Mouse (Mus musculus) limb, embryonic 13.5 days (tissue): ENCODE results near the gene Serping1. TPM values are rescaled to one million over a fixed set of nuclear protein-coding genes. Genes with fewer than 3 reads are reported as not detected.
"Not testable (repeated sequence)": the region's sequence is repeated elsewhere in the genome, so short reads cannot be mapped to it uniquely, and the experiment has no call there.

Experiments
- ATAC-seq: fragments of 200-750 bp; cut with Nextera tagmentation; 2 replicates; pipeline ENCODE4 v1.8.0; 2017; ENCODE audit warnings: low read depth, moderate number of reproducible peaks, moderate TSS enrichment; ENCODE audit not compliant: low FRiP score
- H3K27ac ChIP-seq: fragments of 300-500 bp; sonication (generic); 2 replicates; pipeline ENCODE4 v1.5.1; 2015; ENCODE audit warnings: inconsistent platforms, mild to moderate bottlenecking, moderate library complexity
- H3K27me3 ChIP-seq: fragments of 300-500 bp; sonication (generic); 2 replicates; pipeline ENCODE4 v1.6.1; 2015; ENCODE audit warnings: mild to moderate bottlenecking, inconsistent platforms
- H3K36me3 ChIP-seq: fragments of 300-500 bp; sonication (generic); 2 replicates; pipeline ENCODE4 v1.6.1; 2015; ENCODE audit warnings: inconsistent platforms, mild to moderate bottlenecking, moderate library complexity
- H3K4me1 ChIP-seq: fragments of 300-500 bp; sonication (generic); 2 replicates; pipeline ENCODE4 v1.6.1; 2015; ENCODE audit warnings: inconsistent platforms
- H3K4me2 ChIP-seq: fragments of 300-500 bp; sonication (generic); replicated peaks from 2 replicates; pipeline ENCODE4 v1.6.1; 2015; ENCODE audit warnings: inconsistent platforms, mild to moderate bottlenecking, moderate library complexity
- H3K4me3 ChIP-seq: fragments of 300-500 bp; sonication (generic); 2 replicates; pipeline ENCODE4 v1.5.1; 2015; ENCODE audit warnings: moderate library complexity, mild to moderate bottlenecking, inconsistent platforms
- H3K9ac ChIP-seq: fragments of 300-500 bp; sonication (generic); 2 replicates; pipeline ENCODE4 v1.6.1; 2015; ENCODE audit warnings: mild to moderate bottlenecking, inconsistent platforms
- H3K9me3 ChIP-seq: fragments of 300-500 bp; sonication (generic); 2 replicates; pipeline ENCODE4 v1.6.1; 2016; ENCODE audit warnings: inconsistent platforms
- WGBS: fragments of 180-500 bp; shearing (Covaris S2); methylation state at CpG from one replicate; pipeline ENCODE4 v1.1.7; 2015; 5-methylcytosine and 5-hydroxymethylcytosine counted together
- polyA plus RNA-seq: library from polyadenylated mRNA; unstranded; fragments of >200 nt; fragmentation: Nextera tagmentation; extraction: Ambion mirVana; gene quantifications from 2 replicates; pipeline ENCODE4 v1.2.1, GENCODE M21; 2015

Gene Serping1
- polyA plus RNA-seq: 25.4 and 30.1 TPM in 2 replicates

DNA sequence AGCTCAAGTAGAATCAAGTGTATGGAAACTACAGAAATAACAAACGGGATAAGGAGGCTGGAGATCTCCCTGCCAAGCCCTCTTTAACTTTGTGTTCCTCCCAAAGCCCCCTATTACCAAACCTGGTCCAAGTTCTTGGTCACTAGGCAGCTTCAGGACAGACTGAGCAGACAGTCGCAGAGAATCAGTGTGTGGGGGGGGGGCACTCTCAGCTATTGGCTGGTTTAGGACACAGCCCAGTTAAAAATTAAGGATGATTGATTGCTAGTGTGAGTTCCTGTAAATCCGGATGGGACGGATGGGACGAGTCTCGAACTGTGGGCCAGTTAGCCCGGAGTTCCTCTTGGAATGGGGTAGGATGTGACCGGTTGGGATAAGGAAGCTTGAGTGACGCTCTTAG, at the start of gene Serping1:
Gene Serping1, minus strand, starts transcription at position 204 of the 400 bp plus-strand sequence.
- H3K9me3 ChIP-seq: no peaks in the 10 kb centered on the region
- H3K9ac ChIP-seq: peak within 1 kb of the TSS; percentile 66
- H3K4me1 ChIP-seq: peaks cover 9% of the 10 kb centered on the region
- peak within 1 kb of the TSS; percentile 40 for H3K4me3 ChIP-seq
- WGBS: 72% methylated on average over 9 of the region's 9 CpGs
- H3K27me3 ChIP-seq: no peaks in the 10 kb centered on the region
- peak within 1 kb of the TSS; percentile 70 for H3K4me2 ChIP-seq
- ATAC-seq: 0 out of 2 replicates have a peak, but pooled peaks have one; percentile 54
- H3K36me3 ChIP-seq: no peaks in the 10 kb centered on the region
- H3K27ac ChIP-seq: 0 out of 2 replicates have a peak within 1 kb of the TSS, but pooled peaks have one; percentile 22

- WGBS: 31% methylated on average over 2 of the region's 2 CpGs
- no peak overlapping the region for H3K27ac ChIP-seq
- no peaks in the 10 kb centered on the region for H3K9me3 ChIP-seq
- H3K4me1 ChIP-seq: peaks cover 9% of the 10 kb centered on the region
- H3K9ac ChIP-seq: no peak overlapping the region
- no peak overlapping the region for H3K4me2 ChIP-seq
- peaks cover 15% of the 10 kb centered on the region; the same call in 1 of the 2 replicates for H3K27me3 ChIP-seq
- H3K36me3 ChIP-seq: no peaks in the 10 kb centered on the region
- ATAC-seq: no peak
- H3K4me3 ChIP-seq: no peak overlapping the region
Measured at GRCm38 (mm10) chr2:84823237-84823636, 48.0 kb upstream of the Serping1 start.

DNA sequence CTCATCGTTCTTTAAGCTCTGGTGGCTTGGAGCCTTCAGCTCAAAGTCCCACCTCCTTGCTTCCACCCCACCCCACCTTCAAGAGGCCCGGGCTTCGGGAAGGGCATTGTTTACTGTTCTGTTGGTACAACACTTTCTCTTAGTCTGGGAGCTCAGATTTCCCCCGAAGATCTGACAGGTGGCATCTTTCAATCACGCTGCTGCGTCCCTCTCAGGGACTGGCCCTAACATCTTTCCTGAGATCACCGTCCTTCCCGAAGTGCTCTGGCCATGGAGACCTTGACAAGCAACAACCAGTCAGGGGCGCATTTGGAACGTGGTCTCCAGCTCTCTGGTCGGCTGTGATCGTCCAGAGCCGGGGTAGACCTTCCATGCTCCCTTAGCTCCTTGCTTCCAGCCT, 47.3 kb upstream of the Serping1 start, which contains the start of gene Smtnl1:
Gene Smtnl1, minus strand, starts transcription at position 101 of the 400 bp plus-strand sequence.
- Histone ChIP-seq H3K9me3 (no peaks in the 10 kb centered on the region), H3K4me3 (no peak within 1 kb of the TSS), H3K27ac (no peak within 1 kb of the TSS), H3K27me3 (peaks cover 15% of the 10 kb centered on the region; the same call in 1 of the 2 replicates), H3K9ac (no peak within 1 kb of the TSS), H3K4me1 (peaks cover 3% of the 10 kb centered on the region), H3K36me3 (no peaks in the 10 kb centered on the region), H3K4me2 (no peak within 1 kb of the TSS)
- WGBS: 59% methylated on average over 13 of the region's 13 CpGs
- ATAC-seq: no peak

DNA sequence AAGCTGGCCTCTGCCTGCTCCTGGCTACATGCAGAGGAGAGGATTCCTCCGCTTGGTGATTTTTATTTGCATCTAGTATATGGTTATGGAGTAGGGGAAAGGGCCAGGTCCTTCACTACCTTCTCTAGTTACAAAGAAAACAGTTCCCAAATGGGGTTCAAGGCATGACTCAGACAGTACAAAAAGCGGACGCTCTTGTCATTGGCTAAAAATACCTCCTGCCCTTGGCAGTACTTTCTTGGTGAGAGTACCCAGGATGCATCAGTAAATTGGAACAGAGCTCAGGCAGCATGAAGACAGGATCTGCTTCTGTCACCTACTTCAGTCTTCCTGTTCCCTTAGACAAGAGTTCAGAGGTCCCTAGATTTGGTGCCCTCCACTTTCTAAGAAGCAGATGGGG, 44.6 kb upstream of the Serping1 start:
- ATAC-seq: no peak
- H3K4me1 ChIP-seq: no peaks in the 10 kb centered on the region
- H3K36me3 ChIP-seq: no peaks in the 10 kb centered on the region
- H3K27ac ChIP-seq: no peak overlapping the region
- no peak overlapping the region for H3K4me3 ChIP-seq
- no peak overlapping the region for H3K4me2 ChIP-seq
- H3K9me3 ChIP-seq: no peaks in the 10 kb centered on the region
- H3K27me3 ChIP-seq: peaks cover 15% of the 10 kb centered on the region; the same call in 1 of the 2 replicates
- no peak overlapping the region for H3K9ac ChIP-seq
- WGBS: 65% methylated on average over 3 of the region's 3 CpGs

DNA sequence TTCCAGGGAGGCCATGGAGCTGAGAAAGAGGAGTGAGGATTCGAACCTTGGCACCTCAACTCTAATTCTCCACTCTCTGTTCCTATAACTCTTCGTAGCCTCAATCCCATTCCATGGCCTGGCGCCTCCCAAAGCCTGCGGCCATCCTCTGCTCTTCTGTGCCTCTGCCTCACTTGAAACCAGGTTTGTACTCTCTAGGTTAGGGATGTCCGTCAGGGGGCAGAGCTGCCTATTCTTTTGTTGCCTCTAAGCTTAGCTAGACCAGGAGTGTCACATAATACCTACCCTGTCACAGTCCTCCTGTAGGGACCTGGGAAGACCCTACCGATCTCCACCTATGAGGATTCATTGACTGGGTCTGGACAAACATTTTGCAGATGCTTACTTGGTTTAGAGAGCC, 37.4 kb upstream of the Serping1 start:
- no peak for ATAC-seq
- H3K4me1 ChIP-seq: peaks cover 6% of the 10 kb centered on the region; the same call in 1 of the 2 replicates
- no peaks in the 10 kb centered on the region for H3K9me3 ChIP-seq
- no peaks in the 10 kb centered on the region for H3K27me3 ChIP-seq
- H3K36me3 ChIP-seq: no peaks in the 10 kb centered on the region
- no peak overlapping the region for H3K4me3 ChIP-seq
- H3K4me2 ChIP-seq: no peak overlapping the region
- 72% methylated on average over 6 of the region's 6 CpGs for WGBS
- no peak overlapping the region for H3K27ac ChIP-seq
- H3K9ac ChIP-seq: no peak overlapping the region

DNA sequence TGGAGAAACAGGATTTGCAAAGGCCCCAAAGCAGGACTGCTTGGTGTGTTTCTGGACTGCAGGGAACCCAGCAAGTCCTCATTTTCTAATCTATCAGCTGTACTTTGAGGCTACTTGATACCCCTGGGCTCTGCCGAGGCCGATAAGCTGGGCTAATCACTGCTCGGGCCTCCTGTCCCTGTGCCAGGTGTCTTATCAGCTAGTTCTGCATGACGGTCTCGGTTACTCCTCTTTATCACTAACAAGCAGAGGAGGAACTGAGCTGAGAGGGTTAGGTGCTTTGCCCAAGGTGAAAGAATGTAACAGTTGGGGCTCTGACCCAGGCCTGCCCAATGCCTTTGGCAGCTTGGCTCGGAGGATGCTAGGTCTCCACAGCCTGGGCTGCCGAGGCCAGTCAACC, 36.6 kb upstream of the Serping1 start:
- Histone ChIP-seq H3K27me3 (no peaks in the 10 kb centered on the region), H3K4me2 (no peak overlapping the region), H3K9me3 (no peaks in the 10 kb centered on the region), H3K4me1 (peaks cover 6% of the 10 kb centered on the region; the same call in 1 of the 2 replicates), H3K36me3 (no peaks in the 10 kb centered on the region), H3K4me3 (no peak overlapping the region), H3K9ac (no peak overlapping the region), H3K27ac (no peak overlapping the region)
- no peak for ATAC-seq
- WGBS: 90% methylated on average over 7 of the region's 7 CpGs

DNA sequence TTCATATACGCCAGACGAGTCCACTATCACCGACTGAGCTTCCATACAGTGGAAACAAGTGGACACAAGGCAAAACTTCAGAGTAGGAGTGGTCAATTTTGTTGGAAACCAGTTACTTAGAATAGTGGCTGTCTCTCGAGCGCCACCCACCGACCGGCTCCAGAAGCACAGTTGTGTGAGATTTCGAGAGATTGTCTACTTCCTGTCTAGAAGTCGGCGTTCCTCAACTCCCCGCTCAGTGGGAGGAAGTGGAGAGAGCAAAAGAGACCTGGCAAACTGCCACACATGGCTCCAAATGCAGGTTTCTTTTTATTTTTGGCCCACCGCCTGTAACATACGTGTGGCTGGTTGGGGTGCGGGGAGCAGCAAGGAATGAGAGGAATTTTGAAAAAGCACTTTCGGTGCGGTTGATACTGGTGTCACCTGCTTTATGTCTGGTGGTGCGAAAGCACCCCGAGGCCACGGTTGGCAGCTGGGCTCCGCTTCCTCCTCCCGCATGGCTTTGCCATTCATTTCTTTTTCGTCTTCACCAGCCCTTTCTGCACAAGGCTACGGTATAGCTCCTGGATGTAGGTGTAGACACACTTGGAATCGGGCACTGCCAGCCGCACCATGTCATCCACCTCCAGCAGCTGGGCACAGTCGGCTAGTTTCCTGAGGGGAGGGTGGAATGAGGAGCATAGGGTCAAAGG, 35.8 kb upstream of the Serping1 start:
- Histone ChIP-seq H3K4me2 (peak overlapping the region; percentile 60), H3K27me3 (no peaks in the 10 kb centered on the region), H3K4me1 (peaks cover 6% of the 10 kb centered on the region; the same call in 1 of the 2 replicates), H3K9ac (peak overlapping the region; percentile 48; the same call in 1 of the 2 replicates), H3K27ac (peak overlapping the region; percentile 33; the same call in 1 of the 2 replicates), H3K4me3 (peak overlapping the region; percentile 26), H3K9me3 (no peaks in the 10 kb centered on the region), H3K36me3 (no peaks in the 10 kb centered on the region)
- peak; percentile 87 for ATAC-seq
- WGBS: 30% methylated on average over 26 of the region's 26 CpGs

- no peaks in the 10 kb centered on the region for H3K27me3 ChIP-seq
- ATAC-seq: peak; percentile 37; the same call in 1 of the 2 replicates
- H3K36me3 ChIP-seq: no peaks in the 10 kb centered on the region
- H3K4me1 ChIP-seq: peaks cover 6% of the 10 kb centered on the region; the same call in 1 of the 2 replicates
- no peak overlapping the region for H3K27ac ChIP-seq
- no peak overlapping the region for H3K9ac ChIP-seq
- H3K4me3 ChIP-seq: no peak overlapping the region
- no peaks in the 10 kb centered on the region for H3K9me3 ChIP-seq
- H3K4me2 ChIP-seq: peak overlapping the region; percentile 60
- 78% methylated on average over 6 of the region's 6 CpGs for WGBS
Measured at GRCm38 (mm10) chr2:84810526-84810885, 35.3 kb upstream of the Serping1 start.

DNA sequence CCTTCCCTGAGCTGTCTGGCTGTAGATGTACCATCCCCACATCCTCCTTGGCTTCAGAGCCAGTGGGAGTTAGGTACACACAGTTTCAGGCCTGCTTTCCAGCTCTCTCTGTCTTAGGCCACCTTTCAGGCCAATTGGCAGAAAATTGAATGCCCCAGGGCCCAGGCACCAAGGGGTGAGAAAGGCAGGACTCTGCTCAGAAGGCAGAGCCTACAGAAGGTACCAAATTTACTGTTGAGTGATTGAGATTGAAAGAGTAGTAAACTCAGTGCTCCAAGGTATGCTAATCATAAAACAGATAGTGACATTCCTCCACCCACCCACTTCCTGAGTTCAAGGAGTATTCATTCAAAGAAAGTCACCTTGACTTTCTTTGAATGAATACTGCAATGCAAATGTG, 34.1 kb upstream of the Serping1 start:
- Histone ChIP-seq H3K4me1 (peaks cover 6% of the 10 kb centered on the region; the same call in 1 of the 2 replicates), H3K4me3 (no peak overlapping the region), H3K9ac (no peak overlapping the region), H3K9me3 (no peaks in the 10 kb centered on the region), H3K27ac (no peak overlapping the region), H3K27me3 (no peaks in the 10 kb centered on the region), H3K4me2 (no peak overlapping the region), H3K36me3 (no peaks in the 10 kb centered on the region)
- no peak for ATAC-seq

- Histone ChIP-seq H3K36me3 (no peaks in the 10 kb centered on the region), H3K9ac (no peak overlapping the region), H3K4me1 (peaks cover 6% of the 10 kb centered on the region; the same call in 1 of the 2 replicates), H3K27me3 (no peaks in the 10 kb centered on the region), H3K4me2 (no peak overlapping the region), H3K9me3 (no peaks in the 10 kb centered on the region), H3K4me3 (no peak overlapping the region), H3K27ac (no peak overlapping the region)
- WGBS: 53% methylated on average over 5 of the region's 5 CpGs
- no peak for ATAC-seq
Measured at GRCm38 (mm10) chr2:84806546-84806945, 31.3 kb upstream of the Serping1 start.

DNA sequence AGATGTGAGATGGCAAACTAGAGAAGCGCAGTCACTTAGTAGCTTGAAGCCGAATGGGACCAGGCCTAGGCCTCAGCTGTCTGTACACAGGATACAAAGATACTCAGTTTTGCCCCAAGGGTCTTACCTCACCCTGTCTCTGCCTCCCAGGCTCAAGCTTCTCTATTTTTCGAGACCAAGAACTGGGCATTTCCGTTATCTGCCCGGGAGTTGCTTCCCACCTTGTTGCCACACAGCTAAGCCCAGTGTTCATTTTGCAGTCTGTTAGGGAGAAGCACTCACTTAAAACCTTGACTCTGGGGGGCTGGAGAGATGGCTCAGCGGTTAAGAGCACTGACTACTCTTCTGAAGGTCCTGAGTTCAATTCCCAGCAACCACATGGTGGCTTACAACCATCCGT, 28.7 kb upstream of the Serping1 start:
- no peak overlapping the region for H3K4me3 ChIP-seq
- H3K4me2 ChIP-seq: no peak overlapping the region
- no peaks in the 10 kb centered on the region for H3K36me3 ChIP-seq
- no peaks in the 10 kb centered on the region for H3K27me3 ChIP-seq
- no peaks in the 10 kb centered on the region for H3K4me1 ChIP-seq
- ATAC-seq: no peak
- H3K9me3 ChIP-seq: no peaks in the 10 kb centered on the region
- no peak overlapping the region for H3K27ac ChIP-seq
- WGBS: 87% methylated on average over 7 of the region's 7 CpGs
- no peak overlapping the region for H3K9ac ChIP-seq

DNA sequence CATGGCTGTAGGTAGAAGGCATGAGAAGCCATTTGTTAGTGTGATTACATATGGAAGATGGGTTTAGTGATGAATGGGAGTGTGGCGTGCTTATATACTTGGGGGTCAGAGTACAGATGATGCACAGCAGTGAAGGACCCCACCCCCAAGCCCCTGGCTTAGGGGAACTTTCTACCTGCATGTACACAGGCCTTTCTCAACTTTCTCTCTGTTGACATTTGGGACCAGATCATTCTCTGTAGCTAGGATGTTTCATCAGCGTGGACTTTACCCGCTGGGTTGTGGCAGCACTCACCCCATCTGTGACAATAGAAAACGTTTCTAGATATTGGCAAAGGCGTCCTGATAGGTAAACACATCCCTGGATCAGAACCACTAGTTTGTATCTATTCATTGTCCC, 26.0 kb upstream of the Serping1 start:
- H3K4me2 ChIP-seq, H3K27ac ChIP-seq, H3K4me1 ChIP-seq, H3K9ac ChIP-seq, H3K4me3 ChIP-seq, H3K9me3 ChIP-seq, H3K27me3 ChIP-seq, ATAC-seq, H3K36me3 ChIP-seq: not testable (repeated sequence)
- WGBS: 78% methylated on average over 5 of the region's 5 CpGs
